Mouse (Mus musculus) spleen, adult 2 months (tissue): Measurements from ENCODE around the gene Hjurp. TPM values are rescaled to one million over a fixed set of nuclear protein-coding genes. Genes with fewer than 3 reads are reported as not detected.

Experiments used
- DNase-seq, 2 experiments: peaks; one replicate each; pipeline versions ENCODE4 v3.0.0 to v3.0.0-alpha.2; 2012 to 2021; ENCODE audit warnings: low spot score in 2 of 2, low read depth in 1 of 2
- H3K27ac ChIP-seq: fragments of 200-500 bp; 2 replicates; pipeline ENCODE4 v1.5.1; 2012; ENCODE audit warnings: low read length, inconsistent platforms; ENCODE audit not compliant: insufficient read depth
- H3K27me3 ChIP-seq: fragments of 200-500 bp; 2 replicates; pipeline ENCODE4 v1.6.1; 2012; ENCODE audit warnings: mild to moderate bottlenecking, moderate library complexity, low read length, inconsistent platforms; ENCODE audit not compliant: control insufficient read depth, insufficient read depth
- H3K36me3 ChIP-seq: fragments of 200-500 bp; 2 replicates; pipeline ENCODE4 v1.6.1; 2012; ENCODE audit warnings: mild to moderate bottlenecking, low read length, inconsistent platforms; ENCODE audit not compliant: control insufficient read depth, insufficient read depth
- H3K4me1 ChIP-seq: fragments of 200-500 bp; 2 replicates; pipeline ENCODE4 v1.6.1; 2011; ENCODE audit warnings: inconsistent platforms; ENCODE audit not compliant: control insufficient read depth, insufficient read depth, insufficient read length
- H3K4me3 ChIP-seq: fragments of 200-500 bp; 2 replicates; pipeline ENCODE4 v1.5.1; 2011; ENCODE audit warnings: mild to moderate bottlenecking, inconsistent platforms; ENCODE audit not compliant: insufficient read depth, insufficient read length; ENCODE audit errors: extremely low read depth
- CTCF ChIP-seq: fragments of 200-500 bp; IDR thresholded peaks from 2 replicates; pipeline ENCODE4 v1.5.1; 2011; ENCODE audit warnings: mild to moderate bottlenecking, inconsistent platforms; ENCODE audit not compliant: insufficient read depth, insufficient read length, insufficient replicate concordance; ENCODE audit errors: extremely low read depth
- POLR2A ChIP-seq: fragments of 200-500 bp; IDR thresholded peaks from 2 replicates; pipeline ENCODE4 v1.6.1; 2011; ENCODE audit warnings: low read depth, low read length, inconsistent platforms
- WGBS: fragments of 180-500 bp; shearing (Covaris S2); methylation state at CpG from one replicate; pipeline ENCODE4 v1.1.7; 2018; 5-methylcytosine and 5-hydroxymethylcytosine counted together
- polyA plus RNA-seq: library from polyadenylated mRNA; depleted of rRNA; stranded (reverse); fragments of >200 nt; gene quantifications from 2 replicates; pipeline ENCODE4 v1.2.3, GENCODE M21; 2012

Gene Hjurp
- polyA plus RNA-seq, 1 experiment: 47.2 TPM

- no peak for DNase-seq
- no peak overlapping the region for H3K4me3 ChIP-seq
Measured at GRCm38 (mm10) chr1:88218051-88218450, 59.4 kb downstream of the Hjurp start.

GRCm38 (mm10) chr1:88217576-88217975 lies 59.9 kb downstream of the Hjurp start:
- H3K27ac ChIP-seq: no peak overlapping the region
- peak in 1 of 2 experiments; percentile 3 for DNase-seq
- TF ChIP-seq POLR2A (no peak), CTCF (no peak)
- H3K4me1 ChIP-seq: no peaks in the 10 kb centered on the region
- no peak overlapping the region for H3K4me3 ChIP-seq
- no peaks in the 10 kb centered on the region for H3K36me3 ChIP-seq
- no peaks in the 10 kb centered on the region for H3K27me3 ChIP-seq
- WGBS: 36% methylated on average over 3 of the region's 3 CpGs

More at GRCm38 (mm10) chr1:88218051-88218450, 59.4 kb downstream of the Hjurp start:
- WGBS: 74% methylated on average over 9 of the region's 9 CpGs
- no peak overlapping the region for H3K27ac ChIP-seq
- no peaks in the 10 kb centered on the region for H3K4me1 ChIP-seq
- no peaks in the 10 kb centered on the region for H3K36me3 ChIP-seq
- H3K27me3 ChIP-seq: no peaks in the 10 kb centered on the region
- TF ChIP-seq CTCF (no peak), POLR2A (no peak)

- DNase-seq: no peak
Measured at GRCm38 (mm10) chr1:88217144-88217543, 60.3 kb downstream of the Hjurp start.

GRCm38 (mm10) chr1:88216551-88216950 lies 60.9 kb downstream of the Hjurp start:
- Histone ChIP-seq H3K4me1 (no peaks in the 10 kb centered on the region), H3K4me3 (no peak overlapping the region), H3K27me3 (no peaks in the 10 kb centered on the region), H3K27ac (no peak overlapping the region), H3K36me3 (no peaks in the 10 kb centered on the region)
- no peak for DNase-seq
- WGBS: 57% methylated on average over 2 of the region's 2 CpGs
- TF ChIP-seq CTCF (no peak), POLR2A (no peak)

More at GRCm38 (mm10) chr1:88217144-88217543, 60.3 kb downstream of the Hjurp start:
- no peak for TF ChIP-seq POLR2A
- TF ChIP-seq CTCF: no peak
- H3K27ac ChIP-seq: no peak overlapping the region
- no peak overlapping the region for H3K4me3 ChIP-seq
- no peaks in the 10 kb centered on the region for H3K27me3 ChIP-seq
- 62% methylated on average over 2 of the region's 2 CpGs for WGBS
- no peaks in the 10 kb centered on the region for H3K4me1 ChIP-seq
- H3K36me3 ChIP-seq: no peaks in the 10 kb centered on the region

- Histone ChIP-seq H3K36me3 (no peaks in the 10 kb centered on the region), H3K27ac (no peak overlapping the region), H3K4me3 (no peak overlapping the region), H3K4me1 (no peaks in the 10 kb centered on the region), H3K27me3 (no peaks in the 10 kb centered on the region)
- no peak for TF ChIP-seq POLR2A
- no peak for TF ChIP-seq CTCF
- WGBS: 72% methylated on average over 10 of the region's 10 CpGs
- peak in 1 of 2 experiments; percentile 2 for DNase-seq
Measured at GRCm38 (mm10) chr1:88215466-88216380, 61.7 kb downstream of the Hjurp start.

- no peaks in the 10 kb centered on the region for H3K4me1 ChIP-seq
- no peak for DNase-seq
- no peak for TF ChIP-seq POLR2A
- no peak for TF ChIP-seq CTCF
- no peaks in the 10 kb centered on the region for H3K27me3 ChIP-seq
- WGBS: 77% methylated on average over 2 of the region's 2 CpGs
- H3K4me3 ChIP-seq: no peak overlapping the region
- H3K36me3 ChIP-seq: no peaks in the 10 kb centered on the region
- H3K27ac ChIP-seq: no peak overlapping the region
Measured at GRCm38 (mm10) chr1:88214462-88214952, 62.9 kb downstream of the Hjurp start.
